Mouse (Mus musculus): ENCODE measurements around the gene Rhox6.

- no peak for TF ChIP-seq CTCF (IDR thresholded peaks at IDR 0.05; ENCODE audit: low read depth)
- no peak for TF ChIP-seq EP300 (IDR thresholded peaks at IDR 0.05; ENCODE audit: low read depth)
Measured at GRCm38 (mm10) chrX:37878844-37879243, 52.1 kb downstream of the Rhox6 start, which contains the start of gene Rhox8.
